Mouse (Mus musculus) layer of hippocampus, adult 9-11 months (tissue): Measurements from ENCODE around the gene Ttll13.

ENCODE experiments used
- DNase-seq: peaks from one replicate; pipeline ENCODE4 v3.0.0; 2022

Ttll13 gene

DNA sequence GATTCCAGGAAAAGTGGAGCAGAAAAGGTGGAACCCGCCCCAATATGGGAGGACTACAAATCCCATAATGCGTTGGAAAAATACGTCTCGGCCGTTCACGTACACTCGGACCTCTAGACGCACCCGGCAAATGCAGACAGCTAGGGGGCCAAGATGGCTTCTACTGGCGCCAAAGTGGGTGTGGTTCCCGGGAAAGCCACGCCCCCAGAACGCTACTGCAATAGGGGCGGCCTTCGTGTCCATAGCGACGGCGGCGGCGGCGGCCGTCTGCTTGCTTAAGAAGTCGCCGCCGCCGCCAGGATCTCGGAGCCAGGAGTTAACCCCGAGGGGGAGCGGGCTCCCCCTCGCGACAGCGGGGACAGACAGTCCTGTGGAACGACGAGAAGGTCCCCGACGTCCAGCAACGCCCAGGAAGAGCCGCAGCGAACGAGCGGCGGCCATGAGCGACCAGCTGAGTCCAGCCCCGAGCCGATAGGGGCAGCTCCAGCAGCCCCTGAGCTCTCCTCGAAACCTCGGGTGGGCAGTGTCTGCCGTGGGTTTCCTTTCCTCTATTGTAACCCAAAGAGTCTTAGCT lies at the start of gene Ttll13:
Ttll13 (plus strand) TSS at position 229 of the 574 bp plus-strand sequence.
- DNase-seq, result peak; percentile 98

DNA sequence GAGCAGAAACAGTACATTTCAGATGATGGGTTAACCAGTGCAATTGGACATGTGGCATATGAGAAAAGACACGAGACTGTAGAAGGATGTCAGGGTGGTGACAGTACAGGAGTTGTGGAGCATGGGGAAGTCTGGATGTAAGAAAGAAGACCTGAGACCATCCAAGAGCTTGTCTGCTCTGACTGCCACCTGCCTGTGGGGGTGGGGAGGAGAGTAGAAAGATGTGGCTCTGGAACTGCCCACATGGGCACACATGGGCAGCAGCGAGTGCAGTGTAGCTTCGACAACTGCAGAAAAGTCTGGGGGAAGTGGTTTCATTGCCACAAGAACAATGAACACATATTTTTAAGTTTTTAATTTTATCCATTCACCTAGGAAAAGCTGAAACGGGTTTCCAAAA lies 48.8 kb upstream of the Ttll13 start:
- DNase-seq, result no peak

DNA sequence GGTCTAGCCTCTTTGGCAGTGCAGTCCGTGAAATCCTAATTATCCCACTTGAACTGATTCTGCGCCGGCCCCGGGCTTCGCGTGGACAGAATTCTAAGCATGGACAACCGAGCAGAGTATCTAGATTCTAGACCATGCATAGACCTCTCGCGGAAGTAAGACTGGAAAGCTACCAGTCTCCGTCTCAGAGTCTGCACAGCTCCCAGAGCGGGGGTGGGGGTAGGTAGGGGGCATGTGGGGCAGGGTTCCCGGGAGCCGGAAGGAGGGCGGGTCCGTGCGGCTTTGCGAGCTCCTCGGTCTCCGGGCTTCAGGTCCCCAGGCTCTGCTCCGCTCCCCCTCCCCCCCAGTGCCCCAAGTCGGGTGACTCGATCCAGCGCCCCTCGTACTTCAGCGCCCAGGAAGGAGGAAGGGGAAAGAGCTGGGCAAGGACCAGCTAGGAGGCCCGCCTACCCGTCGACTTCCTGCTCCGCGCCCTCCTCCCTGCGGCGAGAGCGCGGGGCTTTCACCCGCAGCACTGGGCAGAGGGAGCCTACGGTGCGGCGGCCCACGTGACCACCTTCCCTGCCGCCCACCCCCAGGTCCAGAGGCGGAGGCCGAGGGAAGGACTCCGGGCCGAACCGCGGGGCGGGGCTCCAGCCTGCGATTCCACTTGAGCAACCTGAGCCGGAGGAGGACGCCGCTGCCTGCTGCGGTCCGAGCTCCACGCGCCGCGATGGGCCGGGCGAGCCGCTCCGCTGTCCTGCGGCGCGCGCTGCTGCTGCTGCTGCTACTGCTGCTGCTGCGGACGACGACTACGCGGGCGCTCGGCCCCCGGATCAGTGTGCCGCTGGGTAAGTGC lies 48.0 kb upstream of the Ttll13 start:
- peak; percentile 71 for DNase-seq

DNA sequence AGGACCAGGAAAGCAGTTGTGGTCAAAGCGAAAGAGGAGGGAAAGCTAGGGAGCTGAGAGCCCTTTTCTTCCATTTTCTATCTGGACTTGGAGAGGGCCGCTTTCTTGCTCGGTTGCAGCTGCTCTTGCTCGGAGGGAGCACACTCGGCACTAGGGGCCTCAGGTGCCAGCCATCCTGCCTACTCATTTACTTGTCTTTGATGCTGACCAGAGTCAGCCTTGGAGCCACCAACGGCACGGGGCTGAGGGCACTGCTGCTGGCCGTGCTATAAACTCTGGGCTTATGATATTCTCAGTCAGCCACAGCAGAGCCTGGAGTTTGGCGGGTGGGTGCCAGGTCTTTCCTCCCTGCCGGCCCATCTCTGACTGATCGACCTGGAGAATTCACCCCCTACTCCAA lies 47.3 kb upstream of the Ttll13 start:
- no peak for DNase-seq

DNA sequence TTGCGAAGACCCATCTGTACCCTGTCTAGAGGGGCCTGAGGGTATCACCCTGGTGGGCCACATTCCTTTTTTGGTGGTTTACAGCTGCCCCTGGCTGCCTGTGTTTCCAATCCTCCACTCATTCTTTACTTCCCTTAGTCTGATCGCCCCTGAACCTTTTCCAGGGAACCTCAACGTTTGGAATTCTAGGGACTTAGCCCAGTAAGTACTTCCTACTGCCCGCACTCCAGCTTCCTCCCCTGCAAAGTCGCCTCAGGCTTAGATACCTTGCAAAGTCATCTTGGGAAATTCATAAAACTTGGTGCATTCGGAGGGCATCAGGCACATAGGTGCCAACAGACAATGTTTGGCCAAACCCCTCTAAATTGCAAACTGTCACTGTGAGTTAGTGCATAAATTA lies 46.9 kb upstream of the Ttll13 start:
- DNase-seq, result no peak

DNA sequence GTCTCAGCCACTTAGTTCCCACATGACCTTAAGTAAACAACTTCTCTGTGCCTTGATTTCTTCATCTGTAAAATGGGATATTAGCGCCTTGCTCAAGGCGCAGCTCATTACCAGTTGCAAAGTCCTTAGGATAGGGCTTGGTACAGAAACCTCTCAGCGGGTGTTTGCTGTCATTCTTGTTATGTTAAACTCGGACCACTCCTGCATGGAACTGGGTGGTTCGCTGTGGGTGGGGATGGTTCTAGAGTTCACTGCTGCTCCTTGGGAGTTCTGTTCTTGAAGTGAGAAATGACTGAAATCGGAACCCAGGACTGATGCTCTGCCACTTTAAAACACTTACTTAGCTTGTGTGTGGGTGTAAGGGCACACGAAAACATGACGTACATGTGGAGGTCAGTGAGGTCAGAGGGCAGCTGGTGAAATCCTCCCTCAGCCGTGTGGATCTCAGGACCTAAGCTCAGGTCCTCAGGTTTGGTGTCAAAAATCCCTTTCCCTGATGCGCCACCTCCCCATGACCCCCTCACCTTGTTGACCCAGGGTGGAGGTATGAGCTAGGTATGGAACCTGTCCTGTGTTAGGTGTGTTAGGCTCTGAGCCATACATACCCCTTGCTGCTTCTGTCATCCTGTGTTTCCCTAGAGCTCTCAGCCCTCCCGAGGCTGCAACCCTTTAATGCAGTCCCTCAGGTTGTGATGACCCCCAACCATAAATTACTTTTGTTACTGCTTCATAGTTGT lies 46.2 kb upstream of the Ttll13 start:
- DNase-seq, result no peak

DNA sequence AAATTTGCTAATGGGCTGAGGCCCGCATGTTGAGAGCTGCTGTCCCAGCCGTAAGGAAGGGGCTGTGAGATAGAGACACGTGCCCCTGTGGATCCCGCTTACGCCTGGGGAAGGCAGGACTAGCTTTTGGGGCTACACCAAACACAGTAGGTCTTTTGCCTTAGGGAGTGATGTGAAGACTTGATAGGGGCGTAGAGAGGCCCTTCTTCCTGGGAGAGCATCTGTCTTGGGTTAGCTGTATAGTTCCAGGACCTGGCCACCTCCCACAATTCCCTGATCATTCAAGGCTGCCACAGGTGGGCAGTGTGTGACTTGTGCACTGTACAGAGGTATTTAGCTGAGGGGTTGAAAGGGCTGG lies 45.6 kb upstream of the Ttll13 start:
- DNase-seq, result no peak

DNA sequence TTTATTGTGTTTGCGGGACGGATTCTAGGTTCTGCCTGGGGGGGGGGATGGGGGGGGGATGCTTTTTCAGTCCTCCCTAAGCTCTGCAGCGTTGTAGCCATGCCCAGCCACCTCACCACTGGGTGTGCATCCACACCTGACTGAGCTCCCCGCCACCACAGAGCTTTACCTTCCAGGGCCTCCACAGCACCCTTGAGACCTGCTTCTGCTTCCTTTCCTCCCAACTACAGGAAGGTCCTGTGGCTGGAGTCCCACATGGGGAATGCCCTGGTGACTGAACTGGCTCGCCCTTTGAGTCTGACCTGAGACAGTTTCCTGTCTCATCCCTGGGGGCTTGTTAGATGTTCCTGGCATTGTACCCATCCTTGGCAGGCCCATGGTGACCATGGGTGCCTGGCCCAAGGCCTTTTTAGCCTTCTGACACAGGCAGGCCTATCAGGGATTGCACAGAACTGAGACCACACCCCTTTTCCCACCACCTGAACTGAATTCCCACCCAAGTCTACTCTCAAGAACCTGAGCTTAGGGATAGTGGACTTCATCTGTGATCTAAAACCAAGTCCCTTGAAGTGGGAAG lies 45.1 kb upstream of the Ttll13 start:
- DNase-seq, result no peak

DNA sequence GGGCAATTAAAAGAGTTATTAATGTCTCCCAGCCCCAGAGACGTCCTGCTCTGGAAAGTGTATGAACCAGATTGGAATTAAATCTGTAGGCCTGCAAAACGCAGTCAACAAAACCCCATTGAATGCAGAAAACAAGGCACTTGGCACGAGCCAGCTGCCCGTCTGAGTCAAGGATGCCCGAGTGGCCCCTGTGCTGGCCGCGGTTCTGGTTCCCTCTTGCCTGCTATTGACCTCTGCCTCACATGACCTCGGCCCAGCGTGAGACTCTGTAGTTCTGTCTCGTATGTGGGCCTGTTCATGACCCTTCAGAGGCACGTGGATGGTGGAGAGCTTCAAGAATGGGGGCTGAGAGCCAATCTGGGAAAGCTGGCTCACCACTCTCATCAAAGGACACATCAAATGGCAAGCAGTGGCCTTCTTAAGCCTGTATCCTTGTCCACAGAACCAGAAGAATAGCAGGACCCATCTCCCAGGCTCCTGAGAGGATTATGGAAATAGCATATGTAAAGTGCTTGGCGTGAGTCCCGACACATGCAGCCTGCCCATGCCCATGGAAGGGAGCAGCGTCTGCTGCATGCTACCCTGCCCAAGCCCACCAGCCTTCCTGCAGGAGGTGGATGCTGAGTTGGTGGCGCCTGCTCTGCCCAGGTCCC lies 44.2 kb upstream of the Ttll13 start:
- no peak for DNase-seq

DNA sequence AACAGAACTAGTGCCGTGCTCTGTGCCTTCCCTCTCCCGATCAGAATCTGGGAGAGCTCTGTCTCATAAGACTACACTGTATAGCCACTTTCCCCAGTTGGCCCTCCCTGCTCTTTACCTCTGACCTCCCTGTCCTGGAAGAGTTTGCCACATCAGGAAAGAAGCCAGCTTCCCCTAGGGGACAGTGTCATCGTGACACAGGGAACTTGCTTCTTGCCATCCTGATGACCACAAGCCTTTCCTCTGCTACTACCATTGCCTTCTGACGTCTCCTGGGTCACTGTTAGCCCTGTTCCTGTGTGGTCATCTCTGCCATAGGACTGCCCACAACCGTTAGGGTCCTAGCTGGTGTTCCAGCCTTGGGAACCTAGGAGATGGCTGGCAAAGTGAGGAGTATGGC lies 43.2 kb upstream of the Ttll13 start:
- no peak for DNase-seq

DNA sequence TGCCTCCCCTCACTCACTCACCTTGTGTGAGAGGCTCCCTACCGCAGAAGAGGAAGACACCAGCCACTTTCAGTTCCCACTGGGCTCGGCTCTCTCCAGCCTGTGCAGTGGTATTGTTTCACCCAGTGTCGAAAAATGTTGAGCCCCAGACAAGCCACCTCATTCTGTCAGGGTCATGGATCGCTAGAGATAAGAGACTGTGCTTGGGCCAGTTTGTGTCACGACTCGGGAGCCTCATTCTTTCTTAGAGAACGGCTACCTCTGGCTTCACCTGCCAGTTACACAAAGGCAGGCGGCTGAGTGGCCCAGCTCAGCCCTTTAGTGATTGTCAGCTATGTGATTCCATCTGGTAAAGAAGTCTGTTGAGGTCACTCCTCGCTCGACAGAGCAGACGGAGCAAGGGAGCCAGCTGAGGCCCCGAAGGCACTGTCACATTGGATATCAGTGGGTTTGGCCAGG lies 42.5 kb upstream of the Ttll13 start:
- DNase-seq, result no peak

DNA sequence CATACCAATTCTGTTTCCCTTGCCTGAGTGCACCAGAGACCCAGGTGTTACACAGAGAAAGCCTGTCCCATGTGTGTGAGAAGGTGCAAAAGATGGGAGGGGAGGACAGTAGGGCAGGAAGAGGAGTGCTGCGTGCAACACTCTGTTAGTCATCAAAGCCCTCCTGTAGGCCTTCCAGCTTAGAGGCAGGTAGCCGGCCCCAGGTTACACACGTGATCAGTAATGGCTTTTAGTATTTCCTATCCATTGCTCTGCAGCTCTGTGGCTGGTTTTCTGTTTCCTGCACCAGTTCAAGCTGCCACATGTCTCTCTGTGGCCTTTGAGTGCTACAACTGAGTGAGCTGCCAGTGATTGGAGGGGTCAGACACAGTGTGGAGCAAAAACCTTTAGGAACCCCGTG lies 41.8 kb upstream of the Ttll13 start:
- DNase-seq, result no peak

DNA sequence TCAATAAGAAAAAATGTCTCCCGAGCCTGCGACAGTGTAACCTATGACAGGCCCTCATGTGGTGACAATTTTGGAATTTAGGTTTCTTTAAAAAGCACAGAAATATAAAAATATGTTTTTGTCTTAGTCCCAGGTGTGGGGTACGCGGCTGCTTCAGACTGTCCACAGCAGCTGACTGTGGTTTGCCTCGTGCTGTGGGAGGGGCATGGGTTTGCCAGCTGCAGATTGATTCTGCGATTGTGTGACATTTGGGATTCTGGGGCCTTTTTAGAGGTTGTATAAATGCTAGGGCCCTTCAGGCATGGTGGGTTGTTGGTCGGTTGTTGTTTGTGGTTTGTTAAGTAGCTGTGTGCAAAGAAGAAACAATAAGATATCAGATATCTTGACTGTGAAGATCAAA lies 41.2 kb upstream of the Ttll13 start:
- no peak for DNase-seq

DNA sequence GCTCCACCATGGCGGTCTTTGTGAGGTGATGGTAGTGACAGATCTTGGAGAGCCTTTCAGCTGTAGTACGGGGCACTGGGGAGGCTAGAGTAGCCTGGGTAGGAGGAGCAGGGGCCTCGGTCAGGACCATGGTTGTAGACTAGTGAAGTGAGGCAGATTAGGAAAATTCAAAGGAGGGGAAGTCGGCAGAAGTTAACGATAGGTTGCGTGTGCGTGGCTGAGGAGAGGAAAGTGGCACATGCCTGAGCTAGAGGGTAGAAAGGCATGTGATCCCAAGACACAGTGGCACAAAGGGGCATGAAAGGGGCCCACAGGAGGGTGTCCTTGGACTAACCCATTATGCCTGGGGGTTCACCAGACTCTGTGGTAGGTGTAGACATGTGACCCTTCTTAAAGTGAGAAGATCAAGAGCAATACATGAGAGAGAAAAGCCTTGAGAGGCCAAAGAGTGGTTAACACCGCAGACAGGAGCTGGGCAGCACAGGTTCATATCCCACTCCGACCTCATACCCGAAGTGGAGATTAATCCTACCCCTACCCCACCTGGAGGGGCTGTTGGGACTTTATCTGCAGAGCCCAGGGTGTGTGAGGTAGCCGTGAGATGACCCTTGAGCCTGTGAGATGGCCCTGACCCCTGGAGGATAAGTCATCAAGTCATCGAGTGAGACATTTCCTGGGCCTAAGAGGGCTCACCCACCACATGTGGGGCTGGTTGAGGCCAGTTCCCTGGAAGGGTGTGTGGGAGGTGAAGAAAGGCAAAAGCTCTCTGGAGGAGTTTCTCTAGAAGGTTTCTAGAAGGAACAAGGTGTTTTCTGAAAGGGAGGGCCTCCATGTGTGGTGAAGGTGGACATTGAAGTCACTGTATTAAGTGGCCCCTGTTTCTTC lies 40.2 kb upstream of the Ttll13 start:
- no peak for DNase-seq

DNA sequence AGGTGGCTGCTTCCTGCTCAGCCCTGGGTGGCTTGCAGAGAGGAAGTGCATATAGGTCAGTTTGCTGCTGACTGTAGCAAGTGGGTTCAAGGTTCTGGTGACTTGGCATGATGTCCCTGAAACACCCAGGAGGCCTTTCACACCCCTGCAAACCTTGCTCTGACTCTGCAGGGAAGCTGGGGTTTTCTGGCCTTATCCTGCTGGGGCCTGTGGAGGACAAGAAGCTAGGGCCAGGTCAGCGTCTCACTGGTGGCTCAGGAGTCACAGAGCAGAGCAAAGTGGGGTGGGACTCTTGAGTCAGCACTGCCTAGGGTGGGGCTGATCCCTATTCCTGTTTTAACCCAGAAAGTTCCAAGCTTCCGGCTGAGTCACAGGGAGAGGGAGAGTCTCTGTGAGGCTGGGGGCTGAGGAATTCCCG lies 38.9 kb upstream of the Ttll13 start:
- no peak for DNase-seq

DNA sequence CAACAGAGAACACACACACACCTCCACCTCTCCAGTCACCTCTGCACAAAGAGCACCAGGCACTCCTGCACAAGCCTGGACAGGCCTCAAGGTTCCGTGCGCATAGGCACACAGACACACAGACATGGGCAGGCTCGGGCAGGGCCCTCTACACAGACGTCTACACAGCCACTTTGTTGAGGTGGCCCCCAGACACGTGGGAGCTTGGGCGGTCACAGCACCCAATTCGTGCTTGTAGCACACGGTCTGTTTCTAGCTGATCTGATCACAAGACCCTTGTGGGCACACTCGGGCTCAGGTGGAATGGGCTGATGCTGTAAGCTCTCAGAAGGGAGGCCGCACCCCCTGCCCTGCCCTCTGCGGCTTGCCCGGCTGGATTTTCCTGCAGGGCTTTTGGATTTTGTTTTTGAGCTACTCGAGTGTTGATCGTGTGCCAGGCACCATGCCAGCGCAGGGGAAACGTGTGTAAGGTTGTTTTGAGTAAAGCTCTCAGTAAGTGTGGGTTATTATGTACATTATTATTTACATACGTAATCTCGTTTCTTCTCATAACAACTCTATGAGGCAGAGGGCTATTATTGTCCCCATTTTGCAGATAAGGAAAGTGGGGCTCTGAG lies 38.0 kb upstream of the Ttll13 start:
- DNase-seq, result no peak

DNA sequence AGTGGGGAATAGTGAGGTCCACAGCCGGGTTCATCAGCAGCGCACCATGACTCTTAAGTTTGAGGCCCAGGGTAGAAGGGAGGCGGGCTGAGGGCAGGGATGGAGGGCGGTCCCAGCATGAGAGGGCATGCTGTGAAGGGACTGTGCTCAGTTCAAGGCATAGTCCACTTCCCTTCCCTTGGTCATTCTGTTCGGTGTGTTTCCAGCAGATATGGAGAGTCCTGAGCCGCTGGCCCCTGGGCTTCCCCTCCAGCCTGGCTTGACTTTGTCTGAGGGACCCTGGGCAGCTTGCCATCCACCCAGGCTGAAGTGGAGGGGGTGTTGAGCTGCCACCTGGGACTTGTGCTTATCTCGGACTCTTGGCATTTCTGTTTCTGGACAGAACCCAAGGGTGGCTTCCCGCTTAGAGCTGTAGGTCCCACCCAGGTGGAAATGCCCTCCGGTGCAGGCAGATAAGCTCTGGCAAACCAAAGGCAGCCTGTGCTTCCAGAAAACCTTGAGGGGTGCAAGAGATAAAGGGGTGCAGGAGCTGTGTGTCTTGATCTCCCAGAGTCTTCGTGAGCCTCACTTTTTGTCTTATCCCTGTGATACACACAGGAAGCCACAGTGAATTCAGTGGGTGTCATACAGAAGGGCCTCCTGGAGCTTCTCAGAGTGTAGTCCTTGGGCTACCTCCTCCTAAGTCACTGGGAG lies 37.3 kb upstream of the Ttll13 start:
- DNase-seq, result no peak

DNA sequence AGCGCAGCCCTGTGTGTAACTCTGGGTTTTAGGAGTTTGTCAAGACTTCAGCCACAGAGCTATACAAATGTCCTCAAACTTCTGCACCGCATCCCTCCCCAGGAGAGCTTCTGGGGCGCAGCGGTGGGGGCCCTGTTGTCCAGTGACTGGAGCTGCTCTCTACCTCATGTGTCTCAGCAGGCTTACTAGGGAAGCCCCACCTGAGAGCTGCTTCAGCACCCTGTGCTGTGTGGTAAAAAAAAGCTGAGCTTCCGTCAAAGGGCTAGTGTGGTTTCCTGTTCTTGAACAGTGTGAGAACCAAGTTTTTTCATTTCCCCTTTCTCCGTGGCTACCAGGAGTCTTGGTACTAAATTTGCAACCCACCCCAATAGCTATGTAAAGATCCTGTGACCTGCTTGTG lies 36.5 kb upstream of the Ttll13 start:
- DNase-seq, result no peak

DNA sequence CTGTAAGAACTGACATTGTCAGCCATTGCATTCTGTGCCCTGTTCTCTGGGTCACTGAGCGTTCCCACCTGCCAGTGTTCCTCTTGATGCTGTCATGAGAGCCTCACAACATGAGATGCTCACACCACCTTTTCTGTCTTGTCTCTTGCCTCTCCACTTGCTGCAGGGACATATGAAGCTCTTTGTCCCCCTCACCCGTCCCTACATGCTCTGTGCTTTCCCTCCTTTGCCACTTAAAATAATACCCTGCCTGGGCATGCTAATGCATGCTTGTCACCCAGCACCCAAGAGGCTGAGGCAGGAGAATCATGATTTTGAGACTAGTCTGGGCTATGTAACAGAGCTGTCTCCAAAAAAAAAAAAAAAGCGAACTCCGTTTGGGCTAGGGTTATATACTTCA lies 35.2 kb upstream of the Ttll13 start:
- DNase-seq, result no peak

DNA sequence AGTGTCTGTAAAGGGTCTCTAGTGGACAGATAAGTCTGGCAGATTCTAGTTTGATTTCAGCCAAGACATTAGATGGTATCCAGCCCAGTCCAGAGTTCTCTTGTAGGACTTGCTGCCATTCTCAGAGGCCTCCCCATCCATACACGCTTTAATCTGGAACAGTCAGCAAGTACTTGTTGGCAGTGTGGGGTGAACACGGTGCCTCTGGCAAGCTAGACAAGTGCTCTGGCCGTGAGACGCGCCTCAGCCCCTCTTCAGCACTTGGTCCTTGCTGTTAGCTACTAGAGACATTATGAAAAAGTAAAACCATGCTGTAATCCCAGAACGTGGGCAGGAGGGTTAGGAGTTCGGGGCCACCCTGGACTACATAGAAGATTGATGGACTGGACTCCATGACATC lies 32.6 kb upstream of the Ttll13 start:
- DNase-seq, result no peak

DNA sequence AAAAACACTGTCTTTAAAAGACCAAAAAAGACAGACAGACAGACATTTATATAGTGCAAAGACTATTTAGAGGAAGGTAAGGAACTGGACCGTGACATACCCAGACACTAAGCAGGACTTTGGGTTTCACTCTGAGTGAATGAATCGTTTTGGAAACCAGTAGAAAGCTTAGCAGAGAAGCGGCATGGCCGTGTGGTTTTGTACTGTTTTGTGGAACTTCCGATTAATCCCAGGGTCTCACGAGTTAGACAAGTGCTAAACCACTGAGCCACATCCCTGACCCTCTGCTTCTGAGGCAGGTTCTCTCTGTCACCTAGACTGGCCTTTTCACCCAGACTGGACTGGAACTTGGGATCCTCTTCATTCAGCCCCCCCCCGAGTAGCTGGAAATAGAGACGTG lies 31.7 kb upstream of the Ttll13 start:
- DNase-seq, result no peak
